Mouse (Mus musculus) forebrain, embryonic 10.5 days (tissue): ENCODE results near the gene Zfp383. TPM values are rescaled to one million over a fixed set of nuclear protein-coding genes. Genes with fewer than 3 reads are reported as not detected.

Source experiments
- DNase-seq: peaks from one replicate; pipeline ENCODE4 v3.0.0-alpha.2; 2017; ENCODE audit warnings: low spot score; ENCODE audit errors: extremely low spot score
- H3K27ac ChIP-seq: fragments of 300-500 bp; sonication (generic); 2 replicates; pipeline ENCODE4 v1.5.1; 2016; ENCODE audit warnings: mild to moderate bottlenecking
- H3K27me3 ChIP-seq: fragments of 300-500 bp; sonication (generic); 2 replicates; pipeline ENCODE4 v1.6.1; 2016; ENCODE audit warnings: mild to moderate bottlenecking; ENCODE audit not compliant: poor library complexity, severe bottlenecking
- H3K36me3 ChIP-seq: fragments of 300-500 bp; sonication (generic); replicated peaks from 2 replicates; pipeline ENCODE4 v1.6.1; 2016; ENCODE audit warnings: mild to moderate bottlenecking, moderate library complexity
- H3K4me1 ChIP-seq: fragments of 300-500 bp; sonication (generic); 2 replicates; pipeline ENCODE4 v1.6.1; 2016
- H3K4me3 ChIP-seq: fragments of 300-500 bp; sonication (generic); 2 replicates; pipeline ENCODE4 v1.5.1; 2016; ENCODE audit warnings: mild to moderate bottlenecking, moderate library complexity
- H3K9me3 ChIP-seq: fragments of 300-500 bp; sonication (generic); 2 replicates; pipeline ENCODE4 v1.6.1; 2016; ENCODE audit warnings: mild to moderate bottlenecking, moderate library complexity
- WGBS: fragments of 180-500 bp; shearing (Covaris S2); methylation state at CpG from one replicate; pipeline ENCODE4 v1.1.7; 2016; 5-methylcytosine and 5-hydroxymethylcytosine counted together
- polyA plus RNA-seq: library from polyadenylated mRNA; unstranded; fragments of >200 nt; fragmentation: Nextera tagmentation; extraction: Ambion mirVana; gene quantifications from 2 replicates; pipeline ENCODE4 v1.2.1, GENCODE M21; 2016

Zfp383 gene
- polyA plus RNA-seq, 1 experiment from 2014 or later = 4.0 TPM

DNA sequence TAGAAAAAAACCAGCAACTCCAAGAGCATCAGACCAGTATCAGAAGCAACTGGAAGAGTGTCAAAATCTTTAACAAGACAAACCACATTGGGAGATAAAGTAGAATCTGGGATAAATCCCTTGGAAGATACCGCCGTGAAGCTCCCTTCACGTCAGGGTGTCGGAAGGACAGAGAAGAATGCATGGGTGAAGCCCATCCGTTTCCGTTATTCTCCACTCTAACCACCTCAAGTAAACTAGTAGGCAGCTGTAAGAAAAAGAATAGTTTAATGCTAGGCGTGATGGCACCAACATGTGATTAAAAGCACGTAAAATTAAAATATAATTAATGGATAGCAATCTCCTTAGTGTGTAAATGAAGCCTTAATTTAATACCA lies 1.4 kb upstream of the Zfp383 start:
- H3K4me1 ChIP-seq = peaks cover 29% of the 10 kb centered on the region
- H3K27ac ChIP-seq = peak overlapping the region; percentile 96
- peak; percentile 16 for DNase-seq
- H3K27me3 ChIP-seq = no peaks in the 10 kb centered on the region
- 30% methylated on average over 8 of the region's 8 CpGs for WGBS
- H3K4me3 ChIP-seq = peak overlapping the region; percentile 64
- H3K9me3 ChIP-seq = no peaks in the 10 kb centered on the region
- H3K36me3 ChIP-seq = peaks cover 35% of the 10 kb centered on the region

- WGBS = 90% methylated on average over 5 of the region's 5 CpGs
- no peaks in the 10 kb centered on the region for H3K9me3 ChIP-seq
- peaks cover 38% of the 10 kb centered on the region for H3K36me3 ChIP-seq
- peak overlapping the region; percentile 64 for H3K4me3 ChIP-seq
- no peaks in the 10 kb centered on the region for H3K27me3 ChIP-seq
- DNase-seq = no peak
- H3K4me1 ChIP-seq = peaks cover 29% of the 10 kb centered on the region
- H3K27ac ChIP-seq = peak overlapping the region; percentile 96
Measured at GRCm38 (mm10) chr7:29907206-29907605, 817 bp upstream of the Zfp383 start.

- H3K36me3 ChIP-seq = peaks cover 49% of the 10 kb centered on the region
- WGBS = 65% methylated on average over 2 of the region's 2 CpGs
- no peak overlapping the region for H3K27ac ChIP-seq
- H3K27me3 ChIP-seq = no peaks in the 10 kb centered on the region
- H3K4me1 ChIP-seq = peaks cover 29% of the 10 kb centered on the region
- H3K9me3 ChIP-seq = peaks cover 11% of the 10 kb centered on the region
- no peak overlapping the region; the same call in 1 of the 2 replicates for H3K4me3 ChIP-seq
- no peak for DNase-seq
Measured at GRCm38 (mm10) chr7:29910252-29910651, 2.2 kb downstream of the Zfp383 start.

GRCm38 (mm10) chr7:29912172-29912571 lies 4.1 kb downstream of the Zfp383 start:
- no peak for DNase-seq
- Histone ChIP-seq H3K27me3 (no peaks in the 10 kb centered on the region), H3K4me3 (no peak overlapping the region), H3K36me3 (peaks cover 68% of the 10 kb centered on the region), H3K9me3 (peaks cover 17% of the 10 kb centered on the region), H3K4me1 (peaks cover 23% of the 10 kb centered on the region), H3K27ac (no peak overlapping the region)
- WGBS = 95% methylated on average over 13 of the region's 13 CpGs

DNA sequence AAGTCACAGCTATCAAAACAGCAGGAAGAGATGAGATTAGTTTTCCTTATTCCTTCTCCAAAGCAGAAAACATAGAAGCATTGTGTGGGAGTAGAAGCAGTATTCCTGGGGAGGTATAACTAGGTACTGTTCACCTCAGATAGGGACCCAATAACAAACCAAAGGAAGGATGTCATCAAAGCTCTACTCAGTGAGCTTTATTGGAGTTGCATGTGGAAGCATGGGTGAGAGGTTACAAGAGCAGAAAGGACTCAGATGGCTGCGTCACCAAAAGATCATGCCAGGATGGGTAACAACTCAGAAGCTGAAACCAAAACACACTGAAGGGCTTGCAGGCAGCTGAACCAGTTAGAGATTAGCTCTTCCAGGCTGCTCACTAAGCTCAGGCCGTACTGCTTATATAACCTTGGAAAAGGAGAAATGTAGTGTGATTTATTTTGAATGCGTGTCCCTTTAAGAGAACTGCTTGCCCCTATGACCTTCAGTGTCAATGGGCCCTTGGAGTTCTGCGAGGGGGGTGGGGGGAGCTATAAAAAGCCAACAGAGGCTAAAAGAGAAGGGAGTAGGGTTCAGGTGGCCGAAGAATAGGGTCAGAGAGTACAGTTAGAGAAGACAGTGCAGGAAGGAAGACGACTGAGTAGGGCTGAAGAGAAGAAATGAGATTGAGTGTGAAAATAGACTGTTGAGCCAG lies 9.5 kb downstream of the Zfp383 start:
- no peak overlapping the region for H3K27ac ChIP-seq
- H3K27me3 ChIP-seq = no peaks in the 10 kb centered on the region
- no peak overlapping the region for H3K4me3 ChIP-seq
- 71% methylated on average over 6 of the region's 6 CpGs for WGBS
- no peak for DNase-seq
- peaks cover 51% of the 10 kb centered on the region for H3K36me3 ChIP-seq
- no peaks in the 10 kb centered on the region for H3K4me1 ChIP-seq
- H3K9me3 ChIP-seq = peaks cover 17% of the 10 kb centered on the region

DNA sequence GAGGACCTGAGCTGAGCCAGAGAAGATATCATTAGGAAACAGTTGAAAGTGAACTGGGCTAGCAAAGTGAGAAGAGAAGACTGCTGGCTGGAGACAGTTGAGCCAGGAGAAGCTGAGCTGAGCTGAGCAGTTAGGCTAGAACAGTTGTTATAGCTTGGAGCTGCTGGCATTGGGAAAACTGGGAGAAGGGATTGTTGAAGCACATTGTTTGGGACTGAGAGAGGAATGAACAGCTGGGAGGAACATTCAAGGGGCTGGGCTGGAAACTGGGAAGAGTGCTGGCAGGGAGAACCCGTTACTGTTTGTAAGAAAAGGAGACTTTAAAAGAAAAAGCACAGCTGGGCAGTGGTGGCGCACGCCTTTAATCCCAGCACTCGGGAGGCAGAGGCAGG lies 10.0 kb downstream of the Zfp383 start:
- Histone ChIP-seq H3K27ac (no peak overlapping the region), H3K4me3 (no peak overlapping the region), H3K27me3 (no peaks in the 10 kb centered on the region), H3K9me3 (peaks cover 17% of the 10 kb centered on the region), H3K36me3 (peaks cover 47% of the 10 kb centered on the region), H3K4me1 (no peaks in the 10 kb centered on the region)
- 83% methylated on average over 4 of the region's 4 CpGs for WGBS
- DNase-seq = no peak

GRCm38 (mm10) chr7:29921439-29922093 lies 13.5 kb downstream of the Zfp383 start:
- H3K4me1 ChIP-seq = no peaks in the 10 kb centered on the region

DNA sequence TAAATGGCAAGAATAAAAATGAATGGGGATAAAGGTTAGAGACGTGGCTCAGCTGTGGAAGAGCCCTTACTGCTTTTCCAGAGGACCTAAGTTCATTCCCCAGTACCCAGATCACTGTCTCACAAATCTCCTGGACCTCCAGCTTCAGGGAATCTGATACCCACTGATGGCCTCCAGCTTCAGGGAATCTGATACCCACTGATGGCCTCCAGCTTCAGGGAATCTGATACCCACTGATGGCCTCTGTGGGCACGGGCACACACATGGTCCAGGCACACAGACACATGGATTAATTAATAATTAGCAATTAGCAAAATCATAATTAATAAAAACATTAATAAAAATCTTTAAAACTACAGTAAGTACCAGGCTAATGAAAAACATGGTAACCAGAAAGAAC lies 14.8 kb downstream of the Zfp383 start:
- Histone ChIP-seq H3K4me3 (no peak overlapping the region), H3K27me3 (no peaks in the 10 kb centered on the region), H3K36me3 (no peaks in the 10 kb centered on the region), H3K9me3 (no peaks in the 10 kb centered on the region), H3K4me1 (no peaks in the 10 kb centered on the region), H3K27ac (no peak overlapping the region)
- DNase-seq = no peak
- 74% methylated on average over 2 of the region's 2 CpGs for WGBS

More at GRCm38 (mm10) chr7:29921439-29922093, 13.5 kb downstream of the Zfp383 start:
- no peaks in the 10 kb centered on the region for H3K9me3 ChIP-seq
- H3K27ac ChIP-seq = no peak overlapping the region
- no peak for DNase-seq
- no peak overlapping the region for H3K4me3 ChIP-seq
- WGBS = 86% methylated on average over 6 of the region's 6 CpGs
- H3K27me3 ChIP-seq = no peaks in the 10 kb centered on the region
- H3K36me3 ChIP-seq = peaks cover 12% of the 10 kb centered on the region

- H3K27me3 ChIP-seq = no peaks in the 10 kb centered on the region
- DNase-seq = no peak
- no peaks in the 10 kb centered on the region for H3K4me1 ChIP-seq
- 88% methylated on average over 6 of the region's 6 CpGs for WGBS
- no peak overlapping the region for H3K27ac ChIP-seq
- no peaks in the 10 kb centered on the region for H3K9me3 ChIP-seq
- no peak overlapping the region for H3K4me3 ChIP-seq
- H3K36me3 ChIP-seq = peaks cover 76% of the 10 kb centered on the region
Measured at GRCm38 (mm10) chr7:29938856-29939255, 30.8 kb downstream of the Zfp383 start.

DNA sequence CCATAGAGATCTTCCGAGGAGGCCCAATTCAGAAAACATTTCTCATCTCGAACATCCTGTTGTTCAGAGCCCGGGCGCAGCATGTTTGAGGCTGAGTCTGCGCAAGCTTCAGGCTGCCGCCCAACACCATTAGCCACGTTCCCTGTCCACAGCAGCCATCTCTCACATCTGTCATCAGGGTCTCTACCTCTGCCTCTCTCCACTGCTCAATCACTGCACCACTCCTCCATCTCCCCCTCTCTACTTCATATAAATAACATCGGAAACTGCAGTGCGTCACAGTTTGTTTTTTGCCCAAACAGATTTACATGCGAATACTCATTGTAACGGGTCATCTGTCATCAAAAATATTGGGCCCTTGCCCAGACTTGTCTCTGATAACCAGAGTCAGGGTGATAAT lies 33.0 kb downstream of the Zfp383 start:
- H3K27ac ChIP-seq = no peak overlapping the region
- no peaks in the 10 kb centered on the region for H3K27me3 ChIP-seq
- H3K36me3 ChIP-seq = peaks cover 61% of the 10 kb centered on the region
- no peaks in the 10 kb centered on the region for H3K9me3 ChIP-seq
- DNase-seq = no peak
- no peak overlapping the region for H3K4me3 ChIP-seq
- H3K4me1 ChIP-seq = no peaks in the 10 kb centered on the region
- 95% methylated on average over 11 of the region's 11 CpGs for WGBS

- Histone ChIP-seq H3K4me1 (no peaks in the 10 kb centered on the region), H3K36me3 (peaks cover 53% of the 10 kb centered on the region), H3K4me3 (no peak overlapping the region), H3K9me3 (no peaks in the 10 kb centered on the region), H3K27me3 (no peaks in the 10 kb centered on the region), H3K27ac (no peak overlapping the region)
- no peak for DNase-seq
- 57% methylated on average over 2 of the region's 2 CpGs for WGBS
Measured at GRCm38 (mm10) chr7:29942740-29943139, 34.7 kb downstream of the Zfp383 start.

GRCm38 (mm10) chr7:29943720-29944119 lies 35.7 kb downstream of the Zfp383 start:
- Histone ChIP-seq H3K27ac (no peak overlapping the region), H3K9me3 (no peaks in the 10 kb centered on the region), H3K4me1 (no peaks in the 10 kb centered on the region), H3K36me3 (peaks cover 58% of the 10 kb centered on the region), H3K27me3 (no peaks in the 10 kb centered on the region), H3K4me3 (no peak overlapping the region)
- 72% methylated on average over 2 of the region's 2 CpGs for WGBS
- no peak for DNase-seq

- H3K9me3 ChIP-seq = no peaks in the 10 kb centered on the region
- no peak for DNase-seq
- WGBS = 83% methylated on average over 2 of the region's 2 CpGs
Measured at GRCm38 (mm10) chr7:29944201-29944600, 36.2 kb downstream of the Zfp383 start.

More at GRCm38 (mm10) chr7:29944201-29944600, 36.2 kb downstream of the Zfp383 start:
- peaks cover 63% of the 10 kb centered on the region for H3K36me3 ChIP-seq
- H3K27me3 ChIP-seq = no peaks in the 10 kb centered on the region
- no peaks in the 10 kb centered on the region for H3K4me1 ChIP-seq
- no peak overlapping the region for H3K4me3 ChIP-seq
- H3K27ac ChIP-seq = no peak overlapping the region
